Mouse (Mus musculus) CH12.LX (cell line): ENCODE data around the gene Trim5. TPM values are rescaled to one million over a fixed set of nuclear protein-coding genes. Genes with fewer than 3 reads are reported as not detected.

Experiments
- DNase-seq: peaks from one replicate; pipeline ENCODE4 v3.0.0-alpha.2; 2013; ENCODE audit errors: extremely low read depth
- H3K27ac ChIP-seq: 2 replicates; pipeline ENCODE4 v1.5.1; 2012; ENCODE audit warnings: low read depth, mild to moderate bottlenecking, control low read depth, moderate library complexity; ENCODE audit not compliant: insufficient read depth
- H3K27me3 ChIP-seq: replicated peaks from 2 replicates; pipeline ENCODE3; 2012; ENCODE audit warnings: inconsistent platforms
- H3K36me3 ChIP-seq, 2 experiments: replicated peaks in 1 of 2; 2 replicates each; pipeline versions ENCODE3 to v1.6.1; 2012; ENCODE audit warnings: inconsistent platforms in 1 of 2, low read length in 1 of 2, mild to moderate bottlenecking in 1 of 2, mixed read lengths in 1 of 2, moderate library complexity in 1 of 2; ENCODE audit not compliant: control insufficient read depth in 1 of 2, insufficient read depth in 1 of 2
- H3K4me1 ChIP-seq, 2 experiments: 2 replicates each; pipeline ENCODE4 v1.6.1; 2012; ENCODE audit warnings: inconsistent platforms in 1 of 2, moderate library complexity in 1 of 2; ENCODE audit not compliant: insufficient read depth in 2 of 2, control insufficient read depth in 1 of 2
- H3K4me2 ChIP-seq: 2 replicates; pipeline ENCODE4 v1.6.1; 2012; ENCODE audit warnings: low read depth, mild to moderate bottlenecking, control low read depth; ENCODE audit not compliant: poor library complexity, insufficient read depth, severe bottlenecking
- H3K4me3 ChIP-seq, 3 experiments: fragments of 150-350 bp in 1 of 3; sonication (generic) in 1 of 3; replicated peaks in 1 of 3; 2 replicates each; pipeline versions ENCODE3 to v1.5.1; 2011 to 2012; ENCODE audit warnings: low read depth in 2 of 3, low read length in 2 of 3, mild to moderate bottlenecking in 2 of 3, moderate library complexity in 2 of 3, control low read depth in 1 of 3, improper control_type of control experiment in 1 of 3, inconsistent platforms in 1 of 3, mixed read lengths in 1 of 3; ENCODE audit not compliant: poor library complexity in 1 of 3
- H3K79me2 ChIP-seq: replicated peaks from 2 replicates; pipeline ENCODE4 v1.6.1; 2012; ENCODE audit warnings: mild to moderate bottlenecking, moderate library complexity; ENCODE audit not compliant: control insufficient read depth, poor library complexity, insufficient read depth, severe bottlenecking; ENCODE audit errors: extremely low read depth
- H3K9ac ChIP-seq: 2 replicates; pipeline ENCODE4 v1.6.1; 2012; ENCODE audit warnings: low read depth, mild to moderate bottlenecking, control low read depth, moderate library complexity; ENCODE audit not compliant: insufficient read depth
- H3K9me3 ChIP-seq: replicated peaks from 2 replicates; pipeline ENCODE3; 2012; ENCODE audit warnings: low read length, inconsistent platforms, mixed read lengths
- CTCF ChIP-seq, 2 experiments: IDR thresholded peaks in 1 of 2; conservative IDR thresholded peaks in 1 of 2; 2 replicates each; pipeline ENCODE4 v1.5.1; 2011 to 2012; ENCODE audit warnings: low read depth in 2 of 2, low read length in 2 of 2, improper control_type of control experiment in 1 of 2, inconsistent platforms in 1 of 2, mild to moderate bottlenecking in 1 of 2, moderate library complexity in 1 of 2
- E2F4 ChIP-seq: IDR thresholded peaks from 2 replicates; pipeline ENCODE4 v1.6.1; 2011; ENCODE audit warnings: low read depth, low read length, improper control_type of control experiment; ENCODE audit not compliant: insufficient replicate concordance
- ELF1 ChIP-seq: IDR thresholded peaks from 2 replicates; pipeline ENCODE4 v1.6.1; 2014; ENCODE audit warnings: low read depth, mild to moderate bottlenecking, inconsistent platforms, low read length, improper control_type of control experiment
- ETS1 ChIP-seq: conservative IDR thresholded peaks from 2 replicates; pipeline ENCODE4 v1.6.1; 2012; ENCODE audit warnings: low read depth, mild to moderate bottlenecking, inconsistent platforms, low read length, improper control_type of control experiment, moderate library complexity
- HCFC1 ChIP-seq: IDR thresholded peaks from 2 replicates; pipeline ENCODE4 v1.6.1; 2012; ENCODE audit warnings: low read depth, mild to moderate bottlenecking, inconsistent platforms, low read length, improper control_type of control experiment
- IRF4 ChIP-seq: IDR thresholded peaks from 2 replicates; pipeline ENCODE4 v1.6.1; 2014; ENCODE audit warnings: low read depth, mild to moderate bottlenecking, inconsistent platforms, low read length, improper control_type of control experiment
- JUND ChIP-seq: conservative IDR thresholded peaks from 2 replicates; pipeline ENCODE4 v1.6.1; 2011; ENCODE audit warnings: low read depth, low read length, improper control_type of control experiment
- NELFE ChIP-seq: IDR thresholded peaks from 2 replicates; pipeline ENCODE4 v1.6.1; 2011; ENCODE audit warnings: low read depth, low read length, improper control_type of control experiment
- PAX5 ChIP-seq: IDR thresholded peaks from 2 replicates; pipeline ENCODE4 v1.6.1; 2012; ENCODE audit warnings: low read length, inconsistent platforms, mixed read lengths
- RCOR1 ChIP-seq: conservative IDR thresholded peaks from 2 replicates; pipeline ENCODE4 v1.6.1; 2012; ENCODE audit warnings: low read depth, mild to moderate bottlenecking, inconsistent platforms, low read length, improper control_type of control experiment
- SIN3A ChIP-seq: IDR thresholded peaks from 2 replicates; pipeline ENCODE4 v1.6.1; 2012; ENCODE audit warnings: low read length, improper control_type of control experiment, inconsistent platforms
- TCF12 ChIP-seq: IDR thresholded peaks from 2 replicates; pipeline ENCODE4 v1.6.1; 2014; ENCODE audit warnings: low read depth, mild to moderate bottlenecking, inconsistent platforms, low read length, improper control_type of control experiment
- UBTF ChIP-seq: IDR thresholded peaks from 2 replicates; pipeline ENCODE4 v1.6.1; 2012; ENCODE audit warnings: low read depth, mild to moderate bottlenecking, inconsistent platforms, low read length, improper control_type of control experiment, moderate library complexity
- USF1 ChIP-seq: IDR thresholded peaks from 2 replicates; pipeline ENCODE4 v1.6.1; 2014; ENCODE audit warnings: low read depth, mild to moderate bottlenecking, inconsistent platforms, low read length, improper control_type of control experiment
- USF2 ChIP-seq: conservative IDR thresholded peaks from 2 replicates; pipeline ENCODE4 v1.6.1; 2011; ENCODE audit warnings: low read depth, low read length, improper control_type of control experiment
- ZC3H11A ChIP-seq: IDR thresholded peaks from 2 replicates; pipeline ENCODE4 v1.6.1; 2012; ENCODE audit warnings: low read depth, mild to moderate bottlenecking, inconsistent platforms, low read length, improper control_type of control experiment
- ZKSCAN1 ChIP-seq: IDR thresholded peaks from 2 replicates; pipeline ENCODE4 v1.6.1; 2012; ENCODE audit warnings: low read depth, inconsistent platforms, low read length, improper control_type of control experiment, borderline replicate concordance
- ZNF384 ChIP-seq: IDR thresholded peaks from 2 replicates; pipeline ENCODE4 v1.6.1; 2012; ENCODE audit warnings: low read depth, low read length, improper control_type of control experiment, inconsistent platforms
- dilution Hi-C: fragments of 300-500 bp; cut with MboI; formaldehyde crosslinking; loops from 2 replicates; pipeline ENCODE4 v1.14.3; 2020; ENCODE audit warnings: low sequenced_read_pairs; ENCODE audit not compliant: extremely low pct_unique_long_range_greater_than_20kb, extremely low pct_ligation_motif_present
- in situ Hi-C: fragments of 300-500 bp; cut with MboI; formaldehyde crosslinking; loops from 3 replicates; pipeline ENCODE4 v1.14.3; 2019; ENCODE audit warnings: low sequenced_read_pairs, low pct_ligation_motif_present, low pct_unique_long_range_greater_than_20kb, mixed read lengths
- polyA plus RNA-seq: library from polyadenylated mRNA; unstranded; fragments of >175 nt; gene quantifications from 2 replicates; pipeline ENCODE4 v1.2.1, GENCODE M21; 2012; ENCODE audit warnings: low read depth; ENCODE audit not compliant: insufficient read length
- total RNA-seq, 2 experiments: library from RNA; depleted of rRNA; stranded (reverse); fragments of 300-350 nt in 1 of 2; fragments of >200 nt in 1 of 2; gene quantifications; 2 replicates each; pipeline ENCODE4 v1.2.3; 2012 to 2014

Trim5 gene
- total and polyA plus RNA-seq, 3 experiments: 4.5 to 7.8 (median 6.5) TPM

- H3K9me3 ChIP-seq: no peaks in the 10 kb centered on the region
- no peaks in the 10 kb centered on the region for H3K79me2 ChIP-seq
- no peak overlapping the region for H3K27ac ChIP-seq
- peak; percentile 41 for DNase-seq
- in situ Hi-C loops (no loop called here), dilution Hi-C loops (no loop called here)
- no peak overlapping the region for H3K4me2 ChIP-seq
- H3K9ac ChIP-seq: no peak overlapping the region
- TF ChIP-seq PAX5: no peak
- TF ChIP-seq ZKSCAN1: no peak
- no peak for TF ChIP-seq HCFC1
- TF ChIP-seq ELF1: 0 out of 2 replicates have a peak, but pooled peaks have one; percentile 26
- TF ChIP-seq IRF4: no peak
- TF ChIP-seq NELFE: no peak
- TF ChIP-seq RCOR1: no peak
- peaks cover 0 to 11% of the 10 kb centered on the region in 2 experiments; a peak in 2 of 4 replicates for H3K4me1 ChIP-seq
- no peaks in the 10 kb centered on the region for H3K27me3 ChIP-seq
- H3K4me3 ChIP-seq: no peak overlapping the region
- H3K36me3 ChIP-seq: no peaks in the 10 kb centered on the region
These were observed 70.0 kb downstream of the Trim5 start for GRCm38 (mm10) chr7:104217881-104218280.

GRCm38 (mm10) chr7:104216011-104216535 lies 71.8 kb downstream of the Trim5 start:
- H3K4me1 ChIP-seq: peaks cover 0 to 11% of the 10 kb centered on the region in 2 experiments; a peak in 2 of 4 replicates
- no peaks in the 10 kb centered on the region for H3K9me3 ChIP-seq
- no peak overlapping the region for H3K4me3 ChIP-seq
- H3K9ac ChIP-seq: no peak overlapping the region
- H3K36me3 ChIP-seq: no peaks in the 10 kb centered on the region
- H3K27ac ChIP-seq: no peak overlapping the region
- H3K4me2 ChIP-seq: no peak overlapping the region
- no peaks in the 10 kb centered on the region for H3K79me2 ChIP-seq
- H3K27me3 ChIP-seq: no peaks in the 10 kb centered on the region
- in situ Hi-C loops: no loop called here
- DNase-seq: no peak
- dilution Hi-C loops: no loop called here
- TF ChIP-seq IRF4 (no peak), ZC3H11A (no peak), JUND (no peak), ETS1 (no peak), UBTF (no peak), CTCF (conservative IDR thresholded peaks at IDR 0.05 in 1 of 2, IDR thresholded peaks at IDR 0.05 in 1 of 2; ENCODE audit: low read depth in 2 of 2, low read length in 2 of 2) (no peak), SIN3A (no peak), TCF12 (no peak), USF1 (no peak), ZKSCAN1 (no peak), ZNF384 (no peak), USF2 (no peak), E2F4 (no peak)

Other genes starting within 250 kb of the Trim5 start
Only the 20 nearest of the 21 such genes appear.
- not detected in 2 replicates for gene 4930516K23Rik, start 226.6 kb downstream of the Trim5 start, total RNA-seq (2012; rRNA removed)
- gene 4930516K23Rik, start 226.6 kb downstream of the Trim5 start, total RNA-seq (2014; rRNA removed): not detected in 2 replicates
- gene 4930516K23Rik, start 226.6 kb downstream of the Trim5 start, polyA plus RNA-seq: 0.04 TPM in 1 of 2 replicates, not detected in the other
- gene Olfr644, start 216.2 kb downstream of the Trim5 start, total RNA-seq (2012; rRNA removed): not detected in 2 replicates
- not detected in 2 replicates for gene Olfr644, start 216.2 kb downstream of the Trim5 start, total RNA-seq (2014; rRNA removed)
- not detected in 2 replicates for gene Olfr644, start 216.2 kb downstream of the Trim5 start, polyA plus RNA-seq
- gene Olfr645, start 202.6 kb downstream of the Trim5 start, total RNA-seq (2012; rRNA removed): not detected in 2 replicates
- not detected in 2 replicates for gene Olfr645, start 202.6 kb downstream of the Trim5 start, total RNA-seq (2014; rRNA removed)
- not detected in 2 replicates for gene Olfr645, start 202.6 kb downstream of the Trim5 start, polyA plus RNA-seq
- not detected in 2 replicates for gene Olfr646, start 183.2 kb downstream of the Trim5 start, total RNA-seq (2012; rRNA removed)
- not detected in 2 replicates for gene Olfr646, start 183.2 kb downstream of the Trim5 start, total RNA-seq (2014; rRNA removed)
- not detected in 2 replicates for gene Olfr646, start 183.2 kb downstream of the Trim5 start, polyA plus RNA-seq
- not detected in 2 replicates for gene Ubqln5, start 158.3 kb downstream of the Trim5 start, total RNA-seq (2012; rRNA removed)
- gene Ubqln5, start 158.3 kb downstream of the Trim5 start, total RNA-seq (2014; rRNA removed): not detected in 2 replicates
- gene Ubqln5, start 158.3 kb downstream of the Trim5 start, polyA plus RNA-seq: not detected in 2 replicates
- gene Olfr643, start 150.7 kb downstream of the Trim5 start, total RNA-seq (2012; rRNA removed): not detected in 2 replicates
- gene Olfr643, start 150.7 kb downstream of the Trim5 start, total RNA-seq (2014; rRNA removed): not detected in 2 replicates
- not detected in 2 replicates for gene Olfr643, start 150.7 kb downstream of the Trim5 start, polyA plus RNA-seq
- not detected in 2 replicates for gene Ubqln3, start 144.8 kb downstream of the Trim5 start, total RNA-seq (2012; rRNA removed)
- gene Ubqln3, start 144.8 kb downstream of the Trim5 start, total RNA-seq (2014; rRNA removed): not detected in 2 replicates
- gene Ubqln3, start 144.8 kb downstream of the Trim5 start, polyA plus RNA-seq: not detected in 2 replicates
- not detected in 2 replicates for gene Ubqlnl, start 137.5 kb downstream of the Trim5 start, total RNA-seq (2012; rRNA removed)
- not detected in 2 replicates for gene Ubqlnl, start 137.5 kb downstream of the Trim5 start, total RNA-seq (2014; rRNA removed)
- gene Ubqlnl, start 137.5 kb downstream of the Trim5 start, polyA plus RNA-seq: not detected in 2 replicates
- gene Olfm5, start 123.3 kb downstream of the Trim5 start, total RNA-seq (2012; rRNA removed): not detected in 2 replicates
- not detected in 2 replicates for gene Olfm5, start 123.3 kb downstream of the Trim5 start, total RNA-seq (2014; rRNA removed)
- gene Olfm5, start 123.3 kb downstream of the Trim5 start, polyA plus RNA-seq: not detected in 2 replicates
- gene Olfr648, start 104.7 kb downstream of the Trim5 start, total RNA-seq (2012; rRNA removed): not detected in 2 replicates
- gene Olfr648, start 104.7 kb downstream of the Trim5 start, total RNA-seq (2014; rRNA removed): not detected in 2 replicates
- not detected in 2 replicates for gene Olfr648, start 104.7 kb downstream of the Trim5 start, polyA plus RNA-seq
- not detected in 2 replicates for gene Olfr649, start 92.1 kb downstream of the Trim5 start, total RNA-seq (2012; rRNA removed)
- not detected in 2 replicates for gene Olfr649, start 92.1 kb downstream of the Trim5 start, total RNA-seq (2014; rRNA removed)
- gene Olfr649, start 92.1 kb downstream of the Trim5 start, polyA plus RNA-seq: not detected in 2 replicates
- not detected in 2 replicates for gene Trim6, start 69.3 kb downstream of the Trim5 start, total RNA-seq (2012; rRNA removed)
- not detected in 2 replicates for gene Trim6, start 69.3 kb downstream of the Trim5 start, total RNA-seq (2014; rRNA removed)
- gene Trim6, start 69.3 kb downstream of the Trim5 start, polyA plus RNA-seq: 0.16 and 0.31 TPM in 2 replicates
- 3.8 and 4.5 TPM in 2 replicates for gene Trim34a, start 43.6 kb downstream of the Trim5 start, total RNA-seq (2012; rRNA removed)
- gene Trim34a, start 43.6 kb downstream of the Trim5 start, total RNA-seq (2014; rRNA removed): 13.4 and 13.8 TPM in 2 replicates
- 7.0 and 7.5 TPM in 2 replicates for gene Trim34a, start 43.6 kb downstream of the Trim5 start, polyA plus RNA-seq
- gene Trim12a, start 27.4 kb upstream of the Trim5 start, total RNA-seq (2012; rRNA removed): 11.3 and 14.6 TPM in 2 replicates
- gene Trim12a, start 27.4 kb upstream of the Trim5 start, total RNA-seq (2014; rRNA removed): 18.3 and 20.5 TPM in 2 replicates
- 33.4 and 36.6 TPM in 2 replicates for gene Trim12a, start 27.4 kb upstream of the Trim5 start, polyA plus RNA-seq
- not detected in 2 replicates for gene Trim34b, start 41.4 kb upstream of the Trim5 start, total RNA-seq (2012; rRNA removed)
- 0.22 TPM in 1 of 2 replicates, not detected in the other for gene Trim34b, start 41.4 kb upstream of the Trim5 start, total RNA-seq (2014; rRNA removed)
- not detected in 2 replicates for gene Trim34b, start 41.4 kb upstream of the Trim5 start, polyA plus RNA-seq
- 8.1 and 9.9 TPM in 2 replicates for gene Trim12c, start 65.3 kb upstream of the Trim5 start, total RNA-seq (2012; rRNA removed)
- gene Trim12c, start 65.3 kb upstream of the Trim5 start, total RNA-seq (2014; rRNA removed): 17.7 and 19.1 TPM in 2 replicates
- gene Trim12c, start 65.3 kb upstream of the Trim5 start, polyA plus RNA-seq: 16.7 and 17.7 TPM in 2 replicates
- gene Trim30b, start 81.8 kb upstream of the Trim5 start, total RNA-seq (2012; rRNA removed): 0.97 and 1.1 TPM in 2 replicates
- gene Trim30b, start 81.8 kb upstream of the Trim5 start, total RNA-seq (2014; rRNA removed): 4.4 and 5.6 TPM in 2 replicates
- 4.6 and 5.3 TPM in 2 replicates for gene Trim30b, start 81.8 kb upstream of the Trim5 start, polyA plus RNA-seq
- not detected in 2 replicates for gene Trim30c, start 112.7 kb upstream of the Trim5 start, total RNA-seq (2012; rRNA removed)
- gene Trim30c, start 112.7 kb upstream of the Trim5 start, total RNA-seq (2014; rRNA removed): 0.12 TPM in 1 of 2 replicates, not detected in the other
- 0.18 TPM in 1 of 2 replicates, not detected in the other for gene Trim30c, start 112.7 kb upstream of the Trim5 start, polyA plus RNA-seq
- gene Trim30a, start 177.1 kb upstream of the Trim5 start, total RNA-seq (2012; rRNA removed): 14.1 and 17.1 TPM in 2 replicates
- 41.6 and 48.3 TPM in 2 replicates for gene Trim30a, start 177.1 kb upstream of the Trim5 start, total RNA-seq (2014; rRNA removed)
- 35.2 and 36.7 TPM in 2 replicates for gene Trim30a, start 177.1 kb upstream of the Trim5 start, polyA plus RNA-seq
- 7.8 and 8.3 TPM in 2 replicates for gene Trim30d, start 219.8 kb upstream of the Trim5 start, total RNA-seq (2012; rRNA removed)
- gene Trim30d, start 219.8 kb upstream of the Trim5 start, total RNA-seq (2014; rRNA removed): 17.3 and 20.0 TPM in 2 replicates
- 15.4 and 15.6 TPM in 2 replicates for gene Trim30d, start 219.8 kb upstream of the Trim5 start, polyA plus RNA-seq